Mouse (Mus musculus) 3134 (cell line): Measurements from ENCODE around the gene Nr2f1.
"Not testable (repeated sequence)": the region's sequence is repeated elsewhere in the genome, so short reads cannot be mapped to it uniquely, and the experiment has no call there.

ENCODE experiments used
- DNase-seq: peaks from one replicate; pipeline ENCODE4 v3.0.0-alpha.2; 2011; ENCODE audit warnings: low spot score; ENCODE audit not compliant: insufficient read length; ENCODE audit errors: extremely low read depth

Gene Nr2f1

GRCm38 (mm10) chr13:78199642-78200160 is at the start of gene Nr2f1:
Gene Nr2f1, minus strand, starts transcription at chr13:78199757.
- DNase-seq, result no peak

GRCm38 (mm10) chr13:78221680-78222079 is 22.1 kb upstream of the Nr2f1 start:
- no peak for DNase-seq

GRCm38 (mm10) chr13:78220238-78220637 is 20.7 kb upstream of the Nr2f1 start:
- not testable (repeated sequence) for DNase-seq

GRCm38 (mm10) chr13:78215223-78215622 is 15.7 kb upstream of the Nr2f1 start:
- DNase-seq, result no peak

GRCm38 (mm10) chr13:78213155-78213554 is 13.6 kb upstream of the Nr2f1 start:
- no peak for DNase-seq

- DNase-seq, result no peak
Observed at GRCm38 (mm10) chr13:78212111-78212510, 12.6 kb upstream of the Nr2f1 start.

- no peak for DNase-seq
Observed at GRCm38 (mm10) chr13:78211231-78212010, 11.9 kb upstream of the Nr2f1 start.

GRCm38 (mm10) chr13:78210748-78211089 is 11.2 kb upstream of the Nr2f1 start:
- no peak for DNase-seq

- no peak for DNase-seq
Observed at GRCm38 (mm10) chr13:78210029-78210747, 10.6 kb upstream of the Nr2f1 start.

- no peak for DNase-seq
Observed at GRCm38 (mm10) chr13:78209611-78210028, 10.1 kb upstream of the Nr2f1 start.

GRCm38 (mm10) chr13:78208689-78209410 is 9.3 kb upstream of the Nr2f1 start:
- no peak for DNase-seq

GRCm38 (mm10) chr13:78207796-78208645 is 8.5 kb upstream of the Nr2f1 start:
- DNase-seq, result no peak

- no peak for DNase-seq
Observed at GRCm38 (mm10) chr13:78206891-78207430, 7.4 kb upstream of the Nr2f1 start.

GRCm38 (mm10) chr13:78205426-78205825 is 5.9 kb upstream of the Nr2f1 start:
- no peak for DNase-seq

- peak; percentile 77 for DNase-seq
Observed at GRCm38 (mm10) chr13:78203348-78204061, 3.9 kb upstream of the Nr2f1 start.

- DNase-seq, result no peak
Observed at GRCm38 (mm10) chr13:78202574-78203347, 3.2 kb upstream of the Nr2f1 start.

- DNase-seq, result no peak
Observed at GRCm38 (mm10) chr13:78201871-78202565, 2.5 kb upstream of the Nr2f1 start.
